Mouse (Mus musculus) liver, embryonic 14.5 days (tissue): ENCODE measurements at regions not wholly inside any gene's neighbourhood (a gene's known extent, or its start where the extent isn't known, plus 50 kb on each side); places are given as distances from the start of the nearest gene placed in this dataset.

ENCODE experiments used
- CTCF ChIP-seq: IDR thresholded peaks from 2 replicates; pipeline ENCODE4 v1.5.1; 2016; ENCODE audit warnings: antibody characterized with exemption, low read depth, control low read depth
- EP300 ChIP-seq: IDR thresholded peaks from 2 replicates; pipeline ENCODE4 v1.6.1; 2016; ENCODE audit warnings: antibody characterized with exemption, low read depth

- TF ChIP-seq CTCF (no peak), EP300 (no peak)
Observed at GRCm38 (mm10) chr14:105817481-105817880, 79.1 kb downstream of the Spry2 start.
